11 mouse cellular contexts compared by ENCODE assay signal in genomic region chr5:114090421-114091013, GRCm38 (mm10). TPM values are rescaled to one million over a fixed set of nuclear protein-coding genes. Genes with fewer than 3 reads are reported as not detected.
A peak's percentile ranks its signal among the peaks of the same experiment; 100 is the strongest.
DNase-seq lines count a peak whose midpoint lies in the region; ATAC-seq and TF ChIP-seq lines count a peak whose summit lies in the region.
"Had no signal": no experiment of that assay in that cellular context is flagged by ENCODE, and none has a peak within 500 bp of the region (broad histone marks: within the 10 kb centered on the region; RNA-seq: fewer than 3 reads in every experiment).

No protein-coding gene starts in this region.

- peak overlapping the region; percentile 85 for H3K9ac ChIP-seq in hindbrain, embryonic 12.5 days
- peak overlapping the region; percentile 96 for H3K9ac ChIP-seq in midbrain, embryonic 16.5 days (ENCODE audit: low read depth, low read length)

- peak overlapping the region; percentile 55 for H3K4me2 ChIP-seq in hindbrain, embryonic 12.5 days (replicated peaks)
- peak overlapping the region; percentile 56 for H3K4me2 ChIP-seq in midbrain, embryonic 16.5 days (ENCODE audit: low read length)

- WGBS in embryonic facial prominence, embryonic 10.5 days, result 18% methylated on average over 7 of the region's 7 CpGs
- 11% methylated on average over 7 of the region's 7 CpGs for WGBS in hindbrain, embryonic 12.5 days
- 4% methylated on average over 7 of the region's 7 CpGs for WGBS in midbrain, embryonic 16.5 days

- H3K27ac ChIP-seq in layer of hippocampus, adult 2 months, result peak overlapping the region; percentile 99
- H3K27ac ChIP-seq in embryonic facial prominence, embryonic 10.5 days (replicated peaks), result no peak overlapping the region
- peak overlapping the region; percentile 95 for H3K27ac ChIP-seq in hindbrain, embryonic 12.5 days
- H3K27ac ChIP-seq in midbrain, embryonic 16.5 days (ENCODE audit: low read length), result peak overlapping the region; percentile 97

- H3K36me3 ChIP-seq in embryonic facial prominence, embryonic 10.5 days (replicated peaks), result no peaks in the 10 kb centered on the region
- H3K36me3 ChIP-seq in hindbrain, embryonic 12.5 days, result no peaks in the 10 kb centered on the region
- H3K36me3 ChIP-seq in midbrain, embryonic 16.5 days (ENCODE audit: control insufficient read depth, insufficient read depth, low read length), result no peaks in the 10 kb centered on the region

- ATAC-seq in hindbrain, embryonic 12.5 days (ENCODE audit: low FRiP score), result peak; percentile 41; the same call in 1 of the 2 replicates
- peak; percentile 50 for ATAC-seq in midbrain, embryonic 16.5 days

- H3K9me3 ChIP-seq in embryonic facial prominence, embryonic 10.5 days, result no peaks in the 10 kb centered on the region
- no peaks in the 10 kb centered on the region for H3K9me3 ChIP-seq in hindbrain, embryonic 12.5 days (replicated peaks)
- no peaks in the 10 kb centered on the region for H3K9me3 ChIP-seq in midbrain, embryonic 16.5 days (replicated peaks; ENCODE audit: control insufficient read depth, low read length, poor library complexity, severe bottlenecking)

- peak overlapping the region; percentile 80 for H3K4me3 ChIP-seq in layer of hippocampus, adult 2 months
- H3K4me3 ChIP-seq in embryonic facial prominence, embryonic 10.5 days, result peak overlapping the region; percentile 49
- H3K4me3 ChIP-seq in hindbrain, embryonic 12.5 days, result peak overlapping the region; percentile 61
- peak overlapping the region; percentile 84 for H3K4me3 ChIP-seq in midbrain, embryonic 16.5 days (ENCODE audit: low read depth, low read length)

- DNase-seq in layer of hippocampus, adult 2 months (ENCODE audit: low spot score in 2 of 2), result no peak
- no peak for DNase-seq in layer of hippocampus, adult 8-10 months (ENCODE audit: low spot score in 2 of 2)
- no peak for DNase-seq in embryonic facial prominence, embryonic 10.5 days (ENCODE audit: low spot score)
- DNase-seq in thymus, adult 18-20 months, result no peak
- DNase-seq in testis, postnatal 14 days (ENCODE audit: low spot score), result no peak
- DNase-seq in layer of hippocampus, adult 9-10 months (ENCODE audit: low spot score), result no peak

- H3K27me3 ChIP-seq in embryonic facial prominence, embryonic 10.5 days (replicated peaks; ENCODE audit: low read depth, poor library complexity, severe bottlenecking), result peaks cover 21% of the 10 kb centered on the region
- no peaks in the 10 kb centered on the region; the same call in 1 of the 2 replicates for H3K27me3 ChIP-seq in hindbrain, embryonic 12.5 days
- no peaks in the 10 kb centered on the region for H3K27me3 ChIP-seq in midbrain, embryonic 16.5 days (ENCODE audit: control insufficient read depth, insufficient read depth, low read depth, low read length)

- peaks cover 13% of the 10 kb centered on the region for H3K4me1 ChIP-seq in embryonic facial prominence, embryonic 10.5 days
- H3K4me1 ChIP-seq in hindbrain, embryonic 12.5 days, result peaks cover 14% of the 10 kb centered on the region; the same call in 1 of the 2 replicates
- peaks cover 10% of the 10 kb centered on the region for H3K4me1 ChIP-seq in midbrain, embryonic 16.5 days (ENCODE audit: control insufficient read depth, insufficient read depth, low read length)

- TF ChIP-seq CTCF in layer of hippocampus, adult 2 months (conservative IDR thresholded peaks at IDR 0.05), result no peak

RNA-seq across cellular contexts. Expression of gene Svop, which starts 0.9 kb away (rescaled TPM):
- total RNA-seq in layer of hippocampus, adult 2 months (2021), result 100 to 1,000 TPM; 170 to 182 TPM
- 100 to 1,000 TPM; 146 to 171 (median 153) TPM for total RNA-seq in layer of hippocampus, adult 8-10 months (2022)
- 4.2 and 4.4 TPM in 2 replicates for polyA plus RNA-seq in embryonic facial prominence, embryonic 10.5 days (2016; fragmentation: Nextera tagmentation; extraction: Ambion mirVana)
- polyA plus RNA-seq in hindbrain, embryonic 12.5 days (2016; fragmentation: Nextera tagmentation; extraction: Ambion mirVana), result 55.6 and 56.1 TPM in 2 replicates
- 111 and 113 TPM in 2 replicates for polyA plus RNA-seq in midbrain, embryonic 16.5 days (2015; fragmentation: Nextera tagmentation; extraction: Ambion mirVana)
- total RNA-seq: gastrocnemius, adult 18-20 months; heart, postnatal 25 days had no signal
- polyA plus RNA-seq: lung, adult 2 months had no signal

RNA-seq across cellular contexts. Expression of gene Usp30, which starts 25.3 kb away (rescaled TPM):
- 10 to 100 TPM; 37.8 to 39.0 TPM for total RNA-seq in layer of hippocampus, adult 2 months (2021)
- 10 to 100 TPM; 39.5 to 52.3 (median 45.2) TPM for total RNA-seq in layer of hippocampus, adult 8-10 months (2022)
- 11.9 and 12.9 TPM in 2 replicates for polyA plus RNA-seq in embryonic facial prominence, embryonic 10.5 days (2016; fragmentation: Nextera tagmentation; extraction: Ambion mirVana)
- 17.5 and 19.0 TPM in 2 replicates for polyA plus RNA-seq in hindbrain, embryonic 12.5 days (2016; fragmentation: Nextera tagmentation; extraction: Ambion mirVana)
- polyA plus RNA-seq in midbrain, embryonic 16.5 days (2015; fragmentation: Nextera tagmentation; extraction: Ambion mirVana), result 19.9 and 22.7 TPM in 2 replicates

RNA-seq across cellular contexts. Expression of gene Alkbh2, which starts 37.5 kb away (rescaled TPM):
- 1 to 10 TPM; 4.8 to 5.1 TPM for total RNA-seq in layer of hippocampus, adult 2 months (2021)
- total RNA-seq in layer of hippocampus, adult 8-10 months (2022), result 1 to 10 TPM; 3.8 to 6.5 (median 5.5) TPM
- polyA plus RNA-seq in embryonic facial prominence, embryonic 10.5 days (2016; fragmentation: Nextera tagmentation; extraction: Ambion mirVana), result 12.9 and 13.4 TPM in 2 replicates
- polyA plus RNA-seq in hindbrain, embryonic 12.5 days (2016; fragmentation: Nextera tagmentation; extraction: Ambion mirVana), result 7.0 and 7.6 TPM in 2 replicates
- polyA plus RNA-seq in midbrain, embryonic 16.5 days (2015; fragmentation: Nextera tagmentation; extraction: Ambion mirVana), result 5.1 and 5.8 TPM in 2 replicates

RNA-seq across cellular contexts. Expression of gene Ung, which starts 39.7 kb away (rescaled TPM):
- 1 to 10 TPM; 2.4 to 2.5 TPM for total RNA-seq in layer of hippocampus, adult 2 months (2021)
- 1 to 10 TPM; 1.7 to 2.3 (median 1.9) TPM for total RNA-seq in layer of hippocampus, adult 8-10 months (2022)
- polyA plus RNA-seq in embryonic facial prominence, embryonic 10.5 days (2016; fragmentation: Nextera tagmentation; extraction: Ambion mirVana), result 76.0 and 76.1 TPM in 2 replicates
- polyA plus RNA-seq in hindbrain, embryonic 12.5 days (2016; fragmentation: Nextera tagmentation; extraction: Ambion mirVana), result 25.7 and 26.2 TPM in 2 replicates
- polyA plus RNA-seq in midbrain, embryonic 16.5 days (2015; fragmentation: Nextera tagmentation; extraction: Ambion mirVana), result 8.2 and 9.1 TPM in 2 replicates

RNA-seq across cellular contexts. Expression of gene Acacb, which starts 55.8 kb away (rescaled TPM):
- 1 to 10 TPM; 5.3 to 7.8 TPM for total RNA-seq in layer of hippocampus, adult 2 months (2021)
- total RNA-seq in layer of hippocampus, adult 8-10 months (2022), result 1 to 10 TPM; 6.1 to 7.4 (median 6.6) TPM
- 3.2 and 4.4 TPM in 2 replicates for polyA plus RNA-seq in embryonic facial prominence, embryonic 10.5 days (2016; fragmentation: Nextera tagmentation; extraction: Ambion mirVana)
- 2.4 and 3.4 TPM in 2 replicates for polyA plus RNA-seq in hindbrain, embryonic 12.5 days (2016; fragmentation: Nextera tagmentation; extraction: Ambion mirVana)
- polyA plus RNA-seq in midbrain, embryonic 16.5 days (2015; fragmentation: Nextera tagmentation; extraction: Ambion mirVana), result 5.1 and 5.2 TPM in 2 replicates

Comparison
In these comparisons a context has a peak if more than half of its experiments do, and no peak if none do; other contexts are left out.
1. RNA of gene Svop, which starts 0.9 kb away (polyA plus RNA-seq): 111 to 113 TPM in midbrain, embryonic 16.5 days and 55.6 to 56.1 TPM in hindbrain, embryonic 12.5 days; 4.2 to 4.4 TPM in embryonic facial prominence, embryonic 10.5 days; every median in the first group is over 10 times any median in the second.
2. Peak in every context shown above with its lines, with median percentiles within 50 percentile points of each other: H3K4me3 ChIP-seq.